Mouse (Mus musculus): ENCODE measurements around the gene 4921524J17Rik. TPM values are rescaled to one million over a fixed set of nuclear protein-coding genes. Genes with fewer than 3 reads are reported as not detected.

4921524J17Rik gene
- polyA plus RNA-seq (2016; fragmentation: Nextera tagmentation; extraction: Ambion mirVana), result 50.5 and 51.2 TPM in 2 replicates

GRCm38 (mm10) chr8:85432168-85433016 lies at the start of gene 4921524J17Rik:
TSS of gene 4921524J17Rik (minus strand) at chr8:85432833.
- no peaks in the 10 kb centered on the region for H3K9me3 ChIP-seq
- H3K9ac ChIP-seq, result peak within 1 kb of the TSS; percentile 82
- H3K4me3 ChIP-seq, result peak within 1 kb of the TSS; percentile 73
- peak within 1 kb of the TSS; percentile 55 for H3K4me2 ChIP-seq (replicated peaks)
- peak within 1 kb of the TSS; percentile 96 for H3K27ac ChIP-seq
- no peaks in the 10 kb centered on the region for H3K36me3 ChIP-seq
- no peaks in the 10 kb centered on the region for H3K27me3 ChIP-seq
- WGBS, result under 1% methylated on average over 79 of the region's 85 CpGs
- peaks cover 27% of the 10 kb centered on the region for H3K4me1 ChIP-seq
- ATAC-seq (ENCODE audit: insufficient number of reproducible peaks, insufficient read depth, low FRiP score, low TSS enrichment), result peak; percentile 97

GRCm38 (mm10) chr8:85482427-85482826 lies 49.8 kb upstream of the 4921524J17Rik start:
- ATAC-seq (ENCODE audit: insufficient number of reproducible peaks, insufficient read depth, low FRiP score, low TSS enrichment), result no peak
- Histone ChIP-seq H3K9ac (no peak overlapping the region), H3K9me3 (no peaks in the 10 kb centered on the region), H3K36me3 (no peaks in the 10 kb centered on the region), H3K27ac (no peak overlapping the region), H3K4me2 (replicated peaks) (no peak overlapping the region), H3K27me3 (no peaks in the 10 kb centered on the region), H3K4me1 (0 out of 2 replicates have a peak, but pooled peaks cover 4% of the 10 kb centered on the region), H3K4me3 (no peak overlapping the region)
- 57% methylated on average over 6 of the region's 6 CpGs for WGBS

GRCm38 (mm10) chr8:85481900-85482299 lies 49.3 kb upstream of the 4921524J17Rik start:
- H3K4me1 ChIP-seq, result 0 out of 2 replicates have a peak, but pooled peaks cover 4% of the 10 kb centered on the region
- 38% methylated on average over 10 of the region's 10 CpGs for WGBS
- no peak for ATAC-seq (ENCODE audit: insufficient number of reproducible peaks, insufficient read depth, low FRiP score, low TSS enrichment)
- H3K9me3 ChIP-seq, result no peaks in the 10 kb centered on the region
- H3K9ac ChIP-seq, result no peak overlapping the region
- no peaks in the 10 kb centered on the region for H3K27me3 ChIP-seq
- no peaks in the 10 kb centered on the region for H3K36me3 ChIP-seq
- H3K4me3 ChIP-seq, result no peak overlapping the region
- peak overlapping the region; percentile 30; the same call in 1 of the 2 replicates for H3K4me2 ChIP-seq (replicated peaks)
- H3K27ac ChIP-seq, result no peak overlapping the region

- H3K9me3 ChIP-seq, result no peaks in the 10 kb centered on the region
- H3K36me3 ChIP-seq, result no peaks in the 10 kb centered on the region
- no peak overlapping the region for H3K4me2 ChIP-seq (replicated peaks)
- 0 out of 2 replicates have a peak, but pooled peaks cover 4% of the 10 kb centered on the region for H3K4me1 ChIP-seq
- no peak overlapping the region for H3K4me3 ChIP-seq
- H3K27ac ChIP-seq, result no peak overlapping the region
- H3K9ac ChIP-seq, result no peak overlapping the region
- no peaks in the 10 kb centered on the region for H3K27me3 ChIP-seq
- WGBS, result 85% methylated on average over 2 of the region's 2 CpGs
- ATAC-seq (ENCODE audit: insufficient number of reproducible peaks, insufficient read depth, low FRiP score, low TSS enrichment), result no peak
Measured at GRCm38 (mm10) chr8:85479710-85480109, 47.1 kb upstream of the 4921524J17Rik start.

- Histone ChIP-seq H3K27ac (no peak overlapping the region), H3K27me3 (no peaks in the 10 kb centered on the region), H3K36me3 (no peaks in the 10 kb centered on the region), H3K4me2 (replicated peaks) (no peak overlapping the region), H3K4me3 (no peak overlapping the region), H3K4me1 (0 out of 2 replicates have a peak, but pooled peaks cover 4% of the 10 kb centered on the region), H3K9ac (no peak overlapping the region), H3K9me3 (no peaks in the 10 kb centered on the region)
- WGBS, result 85% methylated on average over 2 of the region's 2 CpGs
- no peak for ATAC-seq (ENCODE audit: insufficient number of reproducible peaks, insufficient read depth, low FRiP score, low TSS enrichment)
Measured at GRCm38 (mm10) chr8:85478397-85478796, 45.8 kb upstream of the 4921524J17Rik start.

- ATAC-seq (ENCODE audit: insufficient number of reproducible peaks, insufficient read depth, low FRiP score, low TSS enrichment), result no peak
- Histone ChIP-seq H3K36me3 (no peaks in the 10 kb centered on the region), H3K27ac (no peak overlapping the region), H3K4me3 (no peak overlapping the region), H3K9me3 (no peaks in the 10 kb centered on the region), H3K9ac (no peak overlapping the region), H3K27me3 (no peaks in the 10 kb centered on the region), H3K4me2 (replicated peaks) (no peak overlapping the region), H3K4me1 (0 out of 2 replicates have a peak, but pooled peaks cover 3% of the 10 kb centered on the region)
- WGBS, result 67% methylated on average over 4 of the region's 4 CpGs
Measured at GRCm38 (mm10) chr8:85476970-85477545, 44.4 kb upstream of the 4921524J17Rik start.

- Histone ChIP-seq H3K36me3 (no peaks in the 10 kb centered on the region), H3K27me3 (no peaks in the 10 kb centered on the region), H3K27ac (no peak overlapping the region), H3K4me1 (no peaks in the 10 kb centered on the region), H3K4me2 (replicated peaks) (no peak overlapping the region), H3K9me3 (no peaks in the 10 kb centered on the region), H3K4me3 (no peak overlapping the region), H3K9ac (no peak overlapping the region)
- no peak for ATAC-seq (ENCODE audit: insufficient number of reproducible peaks, insufficient read depth, low FRiP score, low TSS enrichment)
- 87% methylated on average over 3 of the region's 3 CpGs for WGBS
Measured at GRCm38 (mm10) chr8:85474924-85475323, 42.3 kb upstream of the 4921524J17Rik start.

GRCm38 (mm10) chr8:85473246-85473645 lies 40.6 kb upstream of the 4921524J17Rik start:
- no peak overlapping the region for H3K27ac ChIP-seq
- H3K36me3 ChIP-seq, result no peaks in the 10 kb centered on the region
- no peaks in the 10 kb centered on the region for H3K4me1 ChIP-seq
- H3K9ac ChIP-seq, result no peak overlapping the region
- 51% methylated on average over 4 of the region's 4 CpGs for WGBS
- no peak overlapping the region for H3K4me3 ChIP-seq
- no peak for ATAC-seq (ENCODE audit: insufficient number of reproducible peaks, insufficient read depth, low FRiP score, low TSS enrichment)
- no peaks in the 10 kb centered on the region for H3K27me3 ChIP-seq
- H3K4me2 ChIP-seq (replicated peaks), result no peak overlapping the region
- no peaks in the 10 kb centered on the region for H3K9me3 ChIP-seq

DNA sequence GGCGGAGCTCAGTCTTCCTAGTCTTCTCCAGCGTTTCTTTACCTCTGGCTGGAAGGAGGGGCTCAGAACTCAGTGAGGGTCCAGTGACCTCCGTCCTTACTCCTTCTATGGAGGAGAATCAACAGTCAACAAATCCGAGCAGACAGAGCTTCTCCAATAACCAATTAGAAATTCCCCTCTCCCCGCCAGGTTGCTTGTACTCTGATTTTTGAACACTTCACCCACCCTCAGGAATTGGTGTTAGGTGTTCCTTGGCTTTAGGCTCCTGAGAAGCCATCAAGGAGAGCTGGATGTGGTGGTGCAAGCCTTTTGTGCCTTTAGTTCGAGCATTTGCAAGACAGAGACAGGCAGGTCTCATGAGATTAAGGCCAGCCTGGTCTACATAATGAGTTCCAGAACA lies 40.2 kb upstream of the 4921524J17Rik start:
- Histone ChIP-seq H3K4me1 (no peaks in the 10 kb centered on the region), H3K27me3 (no peaks in the 10 kb centered on the region), H3K9me3 (no peaks in the 10 kb centered on the region), H3K4me3 (no peak overlapping the region), H3K36me3 (no peaks in the 10 kb centered on the region), H3K4me2 (replicated peaks) (no peak overlapping the region), H3K27ac (no peak overlapping the region), H3K9ac (no peak overlapping the region)
- WGBS, result 67% methylated on average over 6 of the region's 6 CpGs
- ATAC-seq (ENCODE audit: insufficient number of reproducible peaks, insufficient read depth, low FRiP score, low TSS enrichment), result no peak

GRCm38 (mm10) chr8:85470753-85471152 lies 38.1 kb upstream of the 4921524J17Rik start:
- no peak overlapping the region for H3K9ac ChIP-seq
- WGBS, result 77% methylated on average over 8 of the region's 8 CpGs
- H3K36me3 ChIP-seq, result no peaks in the 10 kb centered on the region
- H3K4me1 ChIP-seq, result no peaks in the 10 kb centered on the region
- no peak overlapping the region for H3K27ac ChIP-seq
- H3K9me3 ChIP-seq, result no peaks in the 10 kb centered on the region
- no peak for ATAC-seq (ENCODE audit: insufficient number of reproducible peaks, insufficient read depth, low FRiP score, low TSS enrichment)
- no peaks in the 10 kb centered on the region for H3K27me3 ChIP-seq
- H3K4me2 ChIP-seq (replicated peaks), result no peak overlapping the region
- no peak overlapping the region for H3K4me3 ChIP-seq

DNA sequence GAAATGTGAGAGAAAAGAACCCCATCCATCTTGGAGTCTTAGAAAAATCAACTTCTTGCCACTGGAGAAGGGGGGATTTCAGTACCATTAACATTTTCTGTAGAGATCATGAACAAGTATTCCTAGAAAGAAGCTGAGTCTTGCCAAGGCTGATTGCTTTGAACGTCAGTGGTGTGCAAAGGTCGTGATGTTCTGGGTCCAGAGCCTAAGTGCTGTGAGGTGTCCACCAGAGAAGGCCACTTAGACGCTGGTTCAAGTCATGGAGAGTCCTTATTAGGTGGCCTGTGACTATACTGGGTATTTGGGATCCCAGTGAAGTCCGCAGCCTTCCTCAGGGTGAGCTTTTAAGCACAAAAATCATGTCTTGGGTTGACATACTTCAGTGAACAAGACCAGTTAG lies 33.4 kb upstream of the 4921524J17Rik start:
- ATAC-seq (ENCODE audit: insufficient number of reproducible peaks, insufficient read depth, low FRiP score, low TSS enrichment), result no peak
- Histone ChIP-seq H3K9me3 (no peaks in the 10 kb centered on the region), H3K27me3 (no peaks in the 10 kb centered on the region), H3K9ac (no peak overlapping the region), H3K4me1 (no peaks in the 10 kb centered on the region), H3K4me3 (no peak overlapping the region), H3K36me3 (no peaks in the 10 kb centered on the region), H3K27ac (no peak overlapping the region), H3K4me2 (replicated peaks) (no peak overlapping the region)
- WGBS, result 88% methylated on average over 4 of the region's 4 CpGs

GRCm38 (mm10) chr8:85464316-85464715 lies 31.7 kb upstream of the 4921524J17Rik start:
- Histone ChIP-seq H3K9me3 (no peaks in the 10 kb centered on the region), H3K36me3 (no peaks in the 10 kb centered on the region), H3K4me3 (no peak overlapping the region), H3K4me1 (no peaks in the 10 kb centered on the region), H3K4me2 (replicated peaks) (no peak overlapping the region), H3K27me3 (no peaks in the 10 kb centered on the region), H3K9ac (no peak overlapping the region), H3K27ac (no peak overlapping the region)
- no peak for ATAC-seq (ENCODE audit: insufficient number of reproducible peaks, insufficient read depth, low FRiP score, low TSS enrichment)
